Mouse (Mus musculus) heart, embryonic 16.5 days (tissue): ENCODE measurements around the gene Hoxa1. TPM values are rescaled to one million over a fixed set of nuclear protein-coding genes. Genes with fewer than 3 reads are reported as not detected.

Experiments
- ATAC-seq: fragments of 200-750 bp; cut with Nextera tagmentation; replicated peaks from 2 replicates; pipeline ENCODE4 v1.8.0; 2017; ENCODE audit warnings: moderate number of reproducible peaks; ENCODE audit not compliant: insufficient read depth, low FRiP score; ENCODE audit errors: extremely low read depth
- H3K27ac ChIP-seq: fragments of 300-500 bp; sonication (generic); 2 replicates; pipeline ENCODE4 v1.5.1; 2014; ENCODE audit warnings: mild to moderate bottlenecking, low read length, control low read depth, moderate library complexity
- H3K27me3 ChIP-seq: fragments of 300-500 bp; sonication (generic); 2 replicates; pipeline ENCODE4 v1.6.1; 2014; ENCODE audit warnings: low read length, mixed read lengths; ENCODE audit not compliant: control insufficient read depth, insufficient read depth
- H3K36me3 ChIP-seq: fragments of 300-500 bp; sonication (generic); 2 replicates; pipeline ENCODE4 v1.6.1; 2014; ENCODE audit not compliant: control insufficient read depth, insufficient read depth
- H3K4me1 ChIP-seq: fragments of 300-500 bp; sonication (generic); 2 replicates; pipeline ENCODE4 v1.6.1; 2014; ENCODE audit warnings: low read length, mixed read lengths; ENCODE audit not compliant: control insufficient read depth, insufficient read depth
- H3K4me2 ChIP-seq: fragments of 300-500 bp; sonication (generic); 2 replicates; pipeline ENCODE4 v1.6.1; 2014; ENCODE audit warnings: low read depth, mild to moderate bottlenecking, control low read depth, low read length
- H3K4me3 ChIP-seq: fragments of 300-500 bp; sonication (generic); 2 replicates; pipeline ENCODE4 v1.5.1; 2014; ENCODE audit warnings: mild to moderate bottlenecking, control low read depth, low read length
- H3K9ac ChIP-seq: fragments of 300-500 bp; sonication (generic); 2 replicates; pipeline ENCODE4 v1.6.1; 2014; ENCODE audit warnings: low read length, control low read depth
- H3K9me3 ChIP-seq: fragments of 300-500 bp; sonication (generic); replicated peaks from 2 replicates; pipeline ENCODE4 v1.6.1; 2016; ENCODE audit warnings: low read length; ENCODE audit not compliant: control insufficient read depth
- WGBS: fragments of 180-500 bp; shearing (Covaris S2); extraction: QIAGEN DNeasy Blood & Tissue Kit; methylation state at CpG from one replicate; pipeline ENCODE4 v1.1.7; 2014; 5-methylcytosine and 5-hydroxymethylcytosine counted together
- polyA plus RNA-seq: library from polyadenylated mRNA; unstranded; fragments of >200 nt; fragmentation: Nextera tagmentation; extraction: Ambion mirVana; gene quantifications from 2 replicates; pipeline ENCODE4 v1.2.1, GENCODE M21; 2015

Gene Hoxa1
- polyA plus RNA-seq, 1 experiment from 2014 or later: 0.68 TPM

GRCm38 (mm10) chr6:52191860-52192550, 33.9 kb upstream of the Hoxa1 start:
- H3K9ac ChIP-seq: peak overlapping the region; percentile 42
- no peaks in the 10 kb centered on the region for H3K9me3 ChIP-seq
- H3K36me3 ChIP-seq: no peaks in the 10 kb centered on the region
- 2% methylated on average over 39 of the region's 55 CpGs for WGBS
- peak overlapping the region; percentile 58 for H3K4me3 ChIP-seq
- H3K27me3 ChIP-seq: peaks cover 94% of the 10 kb centered on the region
- ATAC-seq: peak; percentile 81
- peaks cover 5% of the 10 kb centered on the region; the same call in 1 of the 2 replicates for H3K4me1 ChIP-seq
- H3K27ac ChIP-seq: no peak overlapping the region; the same call in 1 of the 2 replicates
- peak overlapping the region; percentile 65 for H3K4me2 ChIP-seq

GRCm38 (mm10) chr6:52190906-52191810, 33.0 kb upstream of the Hoxa1 start, which contains the start of gene Hoxa4:
Gene Hoxa4 (minus strand): TSS chr6:52191753.
- Histone ChIP-seq H3K27ac (peak within 1 kb of the TSS; percentile 9; the same call in 1 of the 2 replicates), H3K9ac (peak within 1 kb of the TSS; percentile 55), H3K4me3 (peak within 1 kb of the TSS; percentile 58), H3K27me3 (peaks cover 94% of the 10 kb centered on the region), H3K36me3 (no peaks in the 10 kb centered on the region), H3K4me1 (peaks cover 5% of the 10 kb centered on the region; the same call in 1 of the 2 replicates), H3K4me2 (peak within 1 kb of the TSS; percentile 65), H3K9me3 (no peaks in the 10 kb centered on the region)
- 1% methylated on average over 84 of the region's 102 CpGs for WGBS
- no peak for ATAC-seq

DNA sequence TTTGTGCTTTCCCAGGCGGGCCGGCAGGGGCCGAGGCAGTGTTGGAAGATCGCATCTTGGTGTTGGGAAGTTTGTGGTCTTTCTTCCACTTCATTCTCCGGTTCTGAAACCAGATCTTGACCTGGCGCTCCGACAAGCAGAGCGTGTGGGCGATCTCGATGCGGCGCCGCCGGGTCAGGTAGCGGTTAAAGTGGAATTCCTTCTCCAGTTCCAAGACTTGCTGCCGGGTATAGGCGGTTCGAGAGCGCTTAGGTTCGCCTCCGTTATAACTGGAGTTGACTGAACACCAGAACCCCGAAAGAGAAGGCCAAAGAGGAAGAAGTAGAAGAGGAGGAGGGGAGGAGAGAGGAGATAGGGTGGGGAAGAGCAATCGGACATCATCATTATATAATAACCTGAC, 32.3 kb upstream of the Hoxa1 start:
- Histone ChIP-seq H3K27ac (no peak overlapping the region), H3K4me2 (peak overlapping the region; percentile 40; the same call in 1 of the 2 replicates), H3K4me3 (peak overlapping the region; percentile 25), H3K9me3 (no peaks in the 10 kb centered on the region), H3K4me1 (peaks cover 5% of the 10 kb centered on the region; the same call in 1 of the 2 replicates), H3K27me3 (peaks cover 95% of the 10 kb centered on the region), H3K36me3 (no peaks in the 10 kb centered on the region), H3K9ac (no peak overlapping the region)
- no peak for ATAC-seq
- 6% methylated on average over 23 of the region's 23 CpGs for WGBS

DNA sequence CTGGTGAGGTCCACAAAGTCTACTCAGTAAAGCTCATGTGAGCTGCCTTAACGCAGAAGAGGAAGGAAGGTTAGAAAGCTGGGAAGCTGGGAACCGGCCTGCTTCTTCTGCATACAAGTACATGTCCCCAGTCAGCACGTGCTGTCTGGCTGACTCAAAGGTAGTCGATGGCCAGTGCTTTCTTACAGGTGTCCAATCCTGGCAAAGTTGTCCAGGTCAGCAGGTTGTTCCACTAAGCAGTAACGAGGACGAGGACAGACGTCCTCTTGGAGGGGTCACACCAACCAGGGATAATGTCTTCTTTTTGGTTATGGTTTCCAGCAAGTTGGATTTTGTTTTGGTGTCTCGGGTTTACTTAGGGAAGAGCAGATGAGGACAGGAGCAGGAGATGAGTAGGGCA, 31.8 kb upstream of the Hoxa1 start:
- Histone ChIP-seq H3K4me3 (no peak overlapping the region), H3K4me2 (no peak overlapping the region), H3K9me3 (no peaks in the 10 kb centered on the region), H3K9ac (no peak overlapping the region), H3K4me1 (peaks cover 5% of the 10 kb centered on the region; the same call in 1 of the 2 replicates), H3K27ac (no peak overlapping the region), H3K27me3 (peaks cover 95% of the 10 kb centered on the region), H3K36me3 (no peaks in the 10 kb centered on the region)
- ATAC-seq: no peak
- 16% methylated on average over 8 of the region's 8 CpGs for WGBS

- Histone ChIP-seq H3K9ac (no peak overlapping the region), H3K4me2 (no peak overlapping the region), H3K9me3 (no peaks in the 10 kb centered on the region), H3K27ac (no peak overlapping the region), H3K4me3 (no peak overlapping the region), H3K36me3 (no peaks in the 10 kb centered on the region), H3K27me3 (peaks cover 95% of the 10 kb centered on the region), H3K4me1 (peaks cover 5% of the 10 kb centered on the region; the same call in 1 of the 2 replicates)
- no peak for ATAC-seq
- 18% methylated on average over 5 of the region's 5 CpGs for WGBS
Measured at GRCm38 (mm10) chr6:52189172-52189591, 31.1 kb upstream of the Hoxa1 start.

GRCm38 (mm10) chr6:52186500-52186899, 28.4 kb upstream of the Hoxa1 start:
- no peaks in the 10 kb centered on the region for H3K4me1 ChIP-seq
- H3K4me2 ChIP-seq: no peak overlapping the region
- no peak overlapping the region for H3K4me3 ChIP-seq
- H3K9me3 ChIP-seq: no peaks in the 10 kb centered on the region
- no peak overlapping the region for H3K9ac ChIP-seq
- H3K36me3 ChIP-seq: no peaks in the 10 kb centered on the region
- ATAC-seq: no peak
- no peak overlapping the region for H3K27ac ChIP-seq
- whole genome bisulfite sequencing: 24% methylated on average over 1 of the region's 1 CpGs
- H3K27me3 ChIP-seq: peaks cover 98% of the 10 kb centered on the region

- H3K4me2 ChIP-seq: no peak overlapping the region
- H3K9me3 ChIP-seq: no peaks in the 10 kb centered on the region
- H3K4me3 ChIP-seq: no peak overlapping the region
- no peak overlapping the region for H3K27ac ChIP-seq
- H3K36me3 ChIP-seq: no peaks in the 10 kb centered on the region
- H3K9ac ChIP-seq: no peak overlapping the region
- ATAC-seq: no peak
- WGBS: 29% methylated on average over 3 of the region's 3 CpGs
- H3K27me3 ChIP-seq: peaks cover 98% of the 10 kb centered on the region
- no peaks in the 10 kb centered on the region for H3K4me1 ChIP-seq
Measured at GRCm38 (mm10) chr6:52185834-52186233, 27.7 kb upstream of the Hoxa1 start.

- H3K36me3 ChIP-seq: no peaks in the 10 kb centered on the region
- no peaks in the 10 kb centered on the region for H3K4me1 ChIP-seq
- H3K27ac ChIP-seq: no peak overlapping the region
- no peak overlapping the region for H3K4me3 ChIP-seq
- H3K4me2 ChIP-seq: no peak overlapping the region
- ATAC-seq: no peak
- WGBS: 6% methylated on average over 19 of the region's 19 CpGs
- no peak overlapping the region for H3K9ac ChIP-seq
- H3K9me3 ChIP-seq: no peaks in the 10 kb centered on the region
- peaks cover 97% of the 10 kb centered on the region for H3K27me3 ChIP-seq
Measured at GRCm38 (mm10) chr6:52185222-52185621, 27.1 kb upstream of the Hoxa1 start.

GRCm38 (mm10) chr6:52184668-52185067, 26.6 kb upstream of the Hoxa1 start:
- Histone ChIP-seq H3K27ac (no peak overlapping the region), H3K9me3 (no peaks in the 10 kb centered on the region), H3K4me3 (no peak overlapping the region), H3K36me3 (no peaks in the 10 kb centered on the region), H3K4me2 (no peak overlapping the region), H3K27me3 (peaks cover 97% of the 10 kb centered on the region), H3K4me1 (no peaks in the 10 kb centered on the region), H3K9ac (no peak overlapping the region)
- 11% methylated on average over 6 of the region's 6 CpGs for WGBS
- no peak for ATAC-seq
